Mouse (Mus musculus) hindbrain, embryonic 11.5 days (tissue): ENCODE results near the gene Lmntd1. TPM values are rescaled to one million over a fixed set of nuclear protein-coding genes. Genes with fewer than 3 reads are reported as not detected.

Experiments used
- ATAC-seq: fragments of 200-750 bp; cut with Nextera tagmentation; 2 replicates; pipeline ENCODE4 v1.8.0; 2017; ENCODE audit warnings: mild to moderate bottlenecking, moderate TSS enrichment, moderate library complexity; ENCODE audit not compliant: low FRiP score
- DNase-seq: peaks from one replicate; pipeline ENCODE4 v3.0.0-alpha.2; 2015; ENCODE audit warnings: low spot score
- H3K27ac ChIP-seq: fragments of 300-500 bp; sonication (generic); 2 replicates; pipeline ENCODE4 v1.5.1; 2014; ENCODE audit warnings: mild to moderate bottlenecking, low read depth, low read length
- H3K27me3 ChIP-seq: fragments of 300-500 bp; sonication (generic); 2 replicates; pipeline ENCODE4 v1.6.1; 2014; ENCODE audit warnings: mild to moderate bottlenecking, low read length, moderate library complexity, mixed read lengths; ENCODE audit not compliant: control insufficient read depth, insufficient read depth
- H3K36me3 ChIP-seq: fragments of 300-500 bp; sonication (generic); 2 replicates; pipeline ENCODE4 v1.6.1; 2014; ENCODE audit warnings: mild to moderate bottlenecking, low read length, moderate library complexity, mixed read lengths; ENCODE audit not compliant: control insufficient read depth, insufficient read depth
- H3K4me1 ChIP-seq: fragments of 300-500 bp; sonication (generic); replicated peaks from 2 replicates; pipeline ENCODE4 v1.6.1; 2014; ENCODE audit warnings: low read length, mixed read lengths; ENCODE audit not compliant: control insufficient read depth, insufficient read depth
- H3K4me2 ChIP-seq: fragments of 300-500 bp; sonication (generic); replicated peaks from 2 replicates; pipeline ENCODE4 v1.6.1; 2014; ENCODE audit warnings: mild to moderate bottlenecking, low read depth, low read length
- H3K4me3 ChIP-seq: fragments of 300-500 bp; sonication (generic); 2 replicates; pipeline ENCODE4 v1.5.1; 2014; ENCODE audit warnings: low read depth, low read length
- H3K9ac ChIP-seq: fragments of 300-500 bp; sonication (generic); 2 replicates; pipeline ENCODE4 v1.6.1; 2014; ENCODE audit warnings: low read depth, low read length
- H3K9me3 ChIP-seq: fragments of 300-500 bp; sonication (generic); 2 replicates; pipeline ENCODE4 v1.6.1; 2016; ENCODE audit warnings: low read length; ENCODE audit not compliant: control insufficient read depth
- WGBS: fragments of 180-500 bp; shearing (Covaris S2); extraction: QIAGEN DNeasy Blood & Tissue Kit; methylation state at CpG from one replicate; pipeline ENCODE4 v1.1.7; 2014; 5-methylcytosine and 5-hydroxymethylcytosine counted together
- polyA plus RNA-seq: library from polyadenylated mRNA; unstranded; fragments of >200 nt; fragmentation: Nextera tagmentation; extraction: Ambion mirVana; gene quantifications from 2 replicates; pipeline ENCODE4 v1.2.1, GENCODE M21; 2014

Gene Lmntd1
- polyA plus RNA-seq, 1 experiment from 2014 or later = not detected

DNA sequence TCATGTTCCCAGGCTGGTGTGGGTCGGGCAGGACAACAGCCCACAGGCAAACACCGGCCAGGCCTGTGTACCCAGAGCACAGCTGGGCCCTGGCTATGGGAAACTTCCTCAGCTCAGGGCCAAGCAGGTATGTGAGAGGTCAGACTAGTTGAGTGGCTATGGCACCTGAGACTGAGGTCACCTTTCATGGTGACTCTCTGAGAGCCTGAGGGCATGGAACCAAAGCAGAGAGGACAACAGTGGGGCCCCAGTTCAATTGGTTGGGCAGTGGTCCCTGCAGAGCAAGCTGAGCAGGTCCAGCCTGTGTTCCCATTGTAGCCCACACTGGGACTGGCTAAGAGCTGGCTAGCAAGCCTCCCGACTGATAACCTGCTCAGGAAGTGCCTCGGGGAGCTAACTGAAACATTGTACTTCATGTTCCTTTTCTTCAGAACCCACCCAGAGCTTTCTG is 135.3 kb downstream of the Lmntd1 start:
- DNase-seq (no peak), ATAC-seq (no peak)
- H3K4me1 ChIP-seq = no peaks in the 10 kb centered on the region
- no peaks in the 10 kb centered on the region for H3K9me3 ChIP-seq
- no peak overlapping the region for H3K9ac ChIP-seq
- 72% methylated on average over 4 of the region's 4 CpGs for WGBS
- no peaks in the 10 kb centered on the region for H3K27me3 ChIP-seq
- no peak overlapping the region for H3K4me3 ChIP-seq
- H3K4me2 ChIP-seq = no peak overlapping the region
- no peaks in the 10 kb centered on the region for H3K36me3 ChIP-seq
- H3K27ac ChIP-seq = no peak overlapping the region

DNA sequence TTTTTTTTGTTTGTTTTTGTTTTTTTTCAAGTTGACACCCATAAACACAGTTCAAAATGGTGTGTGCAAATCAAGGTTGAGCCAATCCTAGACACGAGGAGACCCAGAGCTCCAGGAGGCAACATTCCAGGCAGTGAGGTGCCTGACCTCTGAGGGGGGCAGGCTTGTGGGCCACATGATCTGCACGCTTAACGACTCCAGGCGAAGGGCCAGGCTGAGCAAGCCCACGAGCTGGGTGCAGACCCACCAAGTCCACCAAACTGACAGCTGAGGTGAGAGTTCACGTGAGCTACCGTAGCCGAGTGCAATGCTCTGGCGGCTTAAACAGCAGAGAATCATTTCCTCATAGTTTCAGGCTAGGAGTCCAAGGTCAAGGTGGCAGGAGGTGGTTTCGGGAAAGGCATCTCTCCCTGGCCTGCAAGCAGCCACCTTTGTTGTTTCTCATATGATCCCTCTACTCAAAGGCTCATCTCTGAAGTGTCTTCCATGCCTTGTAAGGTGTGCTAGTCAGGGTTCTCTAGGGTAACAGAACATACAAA is 136.7 kb downstream of the Lmntd1 start:
- no peaks in the 10 kb centered on the region for H3K36me3 ChIP-seq
- DNase-seq (no peak), ATAC-seq (no peak)
- H3K9me3 ChIP-seq = no peaks in the 10 kb centered on the region
- no peaks in the 10 kb centered on the region for H3K27me3 ChIP-seq
- WGBS = 50% methylated on average over 10 of the region's 10 CpGs
- H3K27ac ChIP-seq = no peak overlapping the region
- no peak overlapping the region for H3K9ac ChIP-seq
- H3K4me2 ChIP-seq = no peak overlapping the region
- no peak overlapping the region for H3K4me3 ChIP-seq
- H3K4me1 ChIP-seq = no peaks in the 10 kb centered on the region

DNA sequence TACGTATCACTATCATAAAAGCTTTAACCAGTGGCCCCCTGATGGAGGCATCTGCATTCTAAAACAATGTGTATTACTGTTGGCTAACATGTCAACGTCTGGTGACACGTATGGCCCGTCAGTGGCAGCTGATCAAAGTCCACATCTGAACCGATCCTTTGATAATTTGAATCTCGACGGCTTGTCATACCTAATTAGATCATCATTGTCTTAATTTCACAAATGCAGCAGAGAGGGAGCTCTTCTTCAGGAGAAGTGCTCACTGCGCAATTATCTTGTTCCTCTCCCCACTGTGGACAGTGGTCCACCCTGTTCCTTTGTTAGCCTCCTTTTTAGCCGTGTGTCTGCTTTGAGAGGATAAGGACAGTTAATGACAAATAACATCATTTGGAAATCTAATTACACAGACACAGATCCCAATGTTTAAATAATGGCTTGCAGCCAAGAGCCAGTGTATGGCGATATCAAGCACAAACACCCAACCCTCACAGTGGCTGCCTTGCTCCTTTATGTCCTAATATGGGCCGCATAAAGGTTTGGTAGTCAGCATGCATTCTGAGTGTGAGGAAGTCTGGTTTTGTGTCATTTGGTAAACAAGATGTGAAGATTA is 142.4 kb downstream of the Lmntd1 start:
- H3K9ac ChIP-seq = no peak overlapping the region
- no peaks in the 10 kb centered on the region for H3K9me3 ChIP-seq
- no peaks in the 10 kb centered on the region for H3K27me3 ChIP-seq
- 79% methylated on average over 11 of the region's 11 CpGs for WGBS
- no peaks in the 10 kb centered on the region for H3K36me3 ChIP-seq
- H3K27ac ChIP-seq = no peak overlapping the region
- no peak overlapping the region for H3K4me2 ChIP-seq
- no peak for ATAC-seq
- no peak for DNase-seq
- H3K4me3 ChIP-seq = no peak overlapping the region
- no peaks in the 10 kb centered on the region for H3K4me1 ChIP-seq

DNA sequence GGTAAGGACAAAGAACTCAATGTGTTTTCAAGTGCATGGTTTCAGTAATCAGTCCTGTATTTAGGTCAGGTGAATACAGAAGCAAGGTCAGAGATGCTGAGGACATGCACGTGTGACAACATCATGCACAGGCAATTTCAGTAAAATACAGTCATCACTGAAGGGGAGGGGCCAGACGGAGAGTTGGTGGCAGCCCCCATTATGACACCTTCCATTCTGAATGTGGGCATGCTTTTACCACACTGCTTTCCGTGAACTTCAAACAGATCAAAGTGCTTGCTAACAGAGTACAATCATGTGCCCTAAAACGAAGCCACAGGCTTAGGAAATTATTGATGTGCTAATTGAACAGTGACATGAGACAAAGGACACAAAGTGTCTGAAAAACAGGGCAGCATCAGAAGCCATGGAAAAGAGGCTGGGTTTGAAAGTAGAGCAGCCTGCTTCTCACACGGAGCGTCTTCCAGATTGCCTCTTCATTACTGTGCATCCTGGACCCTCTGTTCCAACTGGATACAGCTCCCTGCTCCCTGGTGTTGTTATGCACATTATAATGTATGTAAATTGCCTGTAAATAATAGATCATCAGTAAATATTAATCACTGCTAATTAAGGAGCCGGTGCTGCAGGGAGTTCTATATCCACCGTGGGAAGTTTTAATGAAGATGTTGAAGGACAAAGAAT is 144.7 kb downstream of the Lmntd1 start:
- no peaks in the 10 kb centered on the region for H3K36me3 ChIP-seq
- 83% methylated on average over 8 of the region's 8 CpGs for WGBS
- H3K9me3 ChIP-seq = no peaks in the 10 kb centered on the region
- H3K27ac ChIP-seq = no peak overlapping the region
- no peaks in the 10 kb centered on the region for H3K27me3 ChIP-seq
- DNase-seq (no peak), ATAC-seq (no peak)
- H3K4me1 ChIP-seq = no peaks in the 10 kb centered on the region
- H3K9ac ChIP-seq = no peak overlapping the region
- no peak overlapping the region for H3K4me3 ChIP-seq
- no peak overlapping the region for H3K4me2 ChIP-seq

DNA sequence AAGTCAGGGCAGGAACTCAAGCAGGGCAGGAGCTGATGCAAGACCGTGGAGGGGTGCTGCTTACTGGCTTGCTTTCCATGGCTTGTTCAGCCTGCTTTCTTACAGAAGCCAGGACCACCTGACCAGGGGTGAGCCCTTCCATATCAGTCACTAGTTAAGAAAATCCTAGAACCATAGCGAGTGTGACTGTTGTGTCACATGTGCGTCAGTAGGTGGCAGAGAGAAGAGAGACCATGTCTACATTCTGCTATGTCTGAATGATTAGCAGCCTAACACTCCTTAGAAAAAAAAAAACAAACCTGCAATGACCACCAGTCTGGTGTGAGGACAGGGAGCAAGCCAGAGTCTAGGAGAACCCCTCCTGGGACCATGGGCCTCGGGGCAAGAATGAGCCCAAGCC is 150.1 kb downstream of the Lmntd1 start:
- no peaks in the 10 kb centered on the region for H3K4me1 ChIP-seq
- no peaks in the 10 kb centered on the region for H3K9me3 ChIP-seq
- no peaks in the 10 kb centered on the region for H3K36me3 ChIP-seq
- WGBS = 87% methylated on average over 4 of the region's 4 CpGs
- ATAC-seq (no peak), DNase-seq (no peak)
- H3K4me2 ChIP-seq = no peak overlapping the region
- H3K27ac ChIP-seq = no peak overlapping the region
- H3K27me3 ChIP-seq = no peaks in the 10 kb centered on the region
- no peak overlapping the region for H3K9ac ChIP-seq
- no peak overlapping the region for H3K4me3 ChIP-seq

DNA sequence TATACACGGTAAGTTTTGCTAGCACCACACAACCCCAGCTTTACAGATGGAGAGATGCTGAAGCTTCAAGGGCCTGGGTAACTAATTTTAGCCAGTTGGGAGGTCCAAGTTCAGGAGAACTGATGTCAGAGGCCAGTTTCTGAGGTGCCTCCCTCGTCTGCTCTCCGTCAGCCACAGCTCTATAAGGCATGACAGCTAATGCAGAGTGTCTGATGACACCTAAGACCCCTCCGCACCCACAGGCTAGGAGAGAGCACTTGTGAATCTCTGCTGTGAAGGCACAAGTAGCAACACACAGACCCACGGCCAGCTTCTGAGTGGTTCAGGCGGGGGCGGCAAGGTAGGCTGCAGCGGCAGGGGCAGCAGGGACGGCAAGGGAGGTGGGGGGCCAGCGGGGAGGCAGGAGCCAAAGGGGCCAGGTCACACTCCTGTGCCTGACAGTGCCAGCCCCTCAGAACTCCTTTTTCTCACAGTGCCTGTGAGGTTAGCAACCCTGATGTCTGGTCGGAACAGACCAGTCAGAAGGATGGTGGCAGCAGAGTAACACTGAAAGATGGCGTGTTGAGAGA is 151.4 kb downstream of the Lmntd1 start:
- DNase-seq = no peak
- no peak overlapping the region for H3K9ac ChIP-seq
- no peaks in the 10 kb centered on the region for H3K36me3 ChIP-seq
- no peak overlapping the region for H3K4me3 ChIP-seq
- H3K27me3 ChIP-seq = no peaks in the 10 kb centered on the region
- H3K9me3 ChIP-seq = no peaks in the 10 kb centered on the region
- no peak overlapping the region for H3K4me2 ChIP-seq
- no peaks in the 10 kb centered on the region for H3K4me1 ChIP-seq
- ATAC-seq = no peak
- no peak overlapping the region for H3K27ac ChIP-seq
- WGBS = 83% methylated on average over 12 of the region's 12 CpGs

DNA sequence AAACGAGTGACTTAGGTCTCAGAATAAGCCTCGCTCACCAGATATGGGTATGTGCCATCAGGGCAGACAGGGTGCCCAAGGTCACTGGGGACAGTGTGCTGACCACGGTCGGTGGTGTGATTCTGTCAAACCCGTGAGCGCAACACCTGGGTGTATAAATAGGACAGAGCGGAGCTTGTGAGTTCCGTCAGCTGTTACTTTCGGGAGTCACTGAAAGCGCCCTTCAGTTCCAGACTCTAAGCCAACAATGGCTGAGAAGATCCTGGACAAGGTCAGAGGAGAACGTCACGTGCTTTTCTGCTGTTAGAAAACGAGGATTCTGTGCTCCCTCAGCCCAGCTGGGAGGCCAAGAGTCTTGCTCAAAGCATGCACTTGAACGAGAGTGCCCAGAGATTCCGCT is 157.1 kb downstream of the Lmntd1 start:
- Histone ChIP-seq H3K9ac (no peak overlapping the region), H3K4me1 (no peaks in the 10 kb centered on the region), H3K27me3 (no peaks in the 10 kb centered on the region), H3K27ac (no peak overlapping the region), H3K36me3 (no peaks in the 10 kb centered on the region), H3K9me3 (no peaks in the 10 kb centered on the region), H3K4me2 (no peak overlapping the region), H3K4me3 (no peak overlapping the region)
- 87% methylated on average over 15 of the region's 15 CpGs for WGBS
- ATAC-seq (no peak), DNase-seq (no peak)

DNA sequence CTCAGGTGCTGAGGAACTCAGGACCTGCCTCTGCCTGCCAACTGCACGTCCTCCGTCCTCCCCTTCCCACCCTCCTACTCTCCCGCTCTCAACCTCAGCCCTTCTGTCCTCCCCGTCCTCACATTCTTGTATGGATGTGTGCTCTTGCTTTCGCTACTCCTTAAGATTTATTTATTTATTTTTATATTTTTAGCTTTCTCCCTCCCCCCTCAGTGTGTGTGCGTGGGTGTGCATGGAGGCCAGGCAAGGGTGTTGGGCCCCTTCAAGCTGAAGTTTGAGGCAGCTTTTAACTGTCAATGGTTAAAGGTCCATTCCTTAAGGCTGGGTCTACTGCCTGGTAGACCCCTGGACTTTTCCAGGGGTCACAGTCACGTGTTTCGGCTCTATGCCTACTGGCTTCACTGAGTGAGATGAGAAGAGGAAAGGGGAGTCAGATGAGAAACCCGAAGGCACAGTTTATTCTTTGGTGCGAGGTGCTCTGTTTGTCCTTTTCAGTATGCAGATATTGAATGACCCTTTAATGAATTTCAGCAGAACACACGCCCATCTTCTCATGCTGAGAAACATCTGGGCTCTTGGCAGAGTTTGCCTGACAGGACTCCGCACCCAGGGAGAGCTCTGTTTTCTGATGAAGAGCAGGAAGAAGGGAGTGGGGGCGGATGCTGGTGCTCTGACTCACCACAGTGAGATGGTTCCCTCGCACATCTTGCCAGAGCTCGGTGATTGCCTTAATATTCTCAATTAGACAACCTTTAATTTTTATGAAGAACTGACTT is 163.3 kb downstream of the Lmntd1 start:
- Histone ChIP-seq H3K9ac (no peak overlapping the region), H3K36me3 (no peaks in the 10 kb centered on the region), H3K4me3 (no peak overlapping the region), H3K27ac (no peak overlapping the region), H3K27me3 (no peaks in the 10 kb centered on the region), H3K9me3 (no peaks in the 10 kb centered on the region), H3K4me2 (no peak overlapping the region), H3K4me1 (no peaks in the 10 kb centered on the region)
- WGBS = 75% methylated on average over 15 of the region's 15 CpGs
- DNase-seq (no peak), ATAC-seq (no peak)
